Mouse (Mus musculus): Measurements from ENCODE around the gene Dnaja3.

DNA sequence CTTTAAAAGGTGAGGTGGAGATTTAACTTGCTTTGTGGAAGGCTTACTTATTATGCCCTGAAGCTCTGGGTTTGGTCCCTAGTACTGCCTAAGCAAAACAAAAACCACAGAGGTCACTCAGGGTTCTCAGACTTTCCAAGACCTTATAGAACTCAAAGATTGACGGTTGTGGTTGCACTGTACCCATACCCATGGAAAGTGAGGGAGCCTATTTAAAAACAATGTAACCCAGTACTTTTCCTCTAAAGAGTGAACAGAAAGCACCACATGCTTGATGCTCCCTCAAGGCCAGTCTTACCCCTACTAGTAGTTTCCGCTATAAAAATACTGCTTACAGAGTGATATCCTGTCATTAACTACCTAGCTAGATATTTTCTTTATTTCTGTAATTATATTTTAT is 96.5 kb downstream of the Dnaja3 start:
- TF ChIP-seq POLR2A (IDR thresholded peaks at IDR 0.05; ENCODE audit: low read depth, low read length) (no peak), CTCF (IDR thresholded peaks at IDR 0.05; ENCODE audit: extremely low read depth, insufficient read length, insufficient replicate concordance, low read depth, low read length) (no peak)

All from small intestine, adult 2 months (tissue).